ENCODE assay signal across 18 mouse cellular contexts in the genomic region with DNA sequence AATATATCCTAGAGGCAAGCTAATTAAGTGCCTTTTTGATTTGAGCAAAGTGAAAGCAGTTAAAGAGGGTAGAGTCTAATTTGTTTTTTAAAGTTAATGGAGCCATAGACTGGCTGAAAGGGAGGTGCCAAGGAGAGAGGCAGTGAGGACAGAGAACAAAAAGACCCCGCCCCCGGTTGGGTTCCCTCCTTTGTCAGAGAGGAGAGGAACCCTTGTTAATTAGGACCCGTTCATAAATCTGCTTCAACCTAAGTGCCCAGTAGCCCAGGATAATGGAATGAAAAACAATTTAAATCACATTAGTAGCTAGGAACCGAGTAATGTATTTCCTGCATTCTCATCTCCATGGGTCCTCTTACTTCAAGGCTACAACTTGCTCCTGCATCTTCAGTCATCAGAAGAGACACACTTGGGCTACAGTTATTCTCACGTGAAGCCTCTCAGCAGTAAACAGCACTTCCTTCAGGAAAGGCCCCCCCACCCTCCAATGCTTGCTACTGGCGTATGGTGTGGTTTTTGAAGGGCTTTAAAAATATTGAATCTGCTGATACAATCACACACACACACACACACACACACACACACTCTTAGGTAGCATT. TPM values are rescaled to one million over a fixed set of nuclear protein-coding genes. Genes with fewer than 3 reads are reported as not detected.
DNase-seq lines count a peak whose midpoint lies in the region; ATAC-seq lines count a peak whose summit lies in the region.
"Had no signal": no experiment of that assay in that cellular context is flagged by ENCODE, and none has a peak within 500 bp of the region (broad histone marks: within the 10 kb centered on the region; RNA-seq: fewer than 3 reads in every experiment).

No protein-coding gene starts in this region.

- H3K4me3 ChIP-seq in hindbrain, embryonic 16.5 days (ENCODE audit: low read length), result no peak overlapping the region
- no peak overlapping the region for H3K4me3 ChIP-seq in hindbrain, embryonic 13.5 days
- no peak overlapping the region for H3K4me3 ChIP-seq in neural tube, embryonic 14.5 days (ENCODE audit: low read depth, low read length)
- H3K4me3 ChIP-seq: embryonic facial prominence, embryonic 13.5 days; heart, embryonic 12.5 days; limb, embryonic 12.5 days; liver, embryonic 15.5 days; megakaryocyte, embryonic 14.5 days had no signal

- H3K9ac ChIP-seq in hindbrain, embryonic 16.5 days (ENCODE audit: low read depth, low read length), result no peak overlapping the region
- H3K9ac ChIP-seq in hindbrain, embryonic 13.5 days, result no peak overlapping the region
- H3K9ac ChIP-seq in neural tube, embryonic 14.5 days (replicated peaks; ENCODE audit: low read depth, low read length), result no peak overlapping the region
- H3K9ac ChIP-seq: embryonic facial prominence, embryonic 13.5 days; heart, embryonic 12.5 days; limb, embryonic 12.5 days; liver, embryonic 15.5 days had no signal

- H3K9me3 ChIP-seq in hindbrain, embryonic 16.5 days (ENCODE audit: control insufficient read depth, low read length), result no peaks in the 10 kb centered on the region
- no peaks in the 10 kb centered on the region for H3K9me3 ChIP-seq in hindbrain, embryonic 13.5 days
- no peaks in the 10 kb centered on the region for H3K9me3 ChIP-seq in neural tube, embryonic 14.5 days (ENCODE audit: control insufficient read depth, low read length)
- H3K9me3 ChIP-seq: embryonic facial prominence, embryonic 13.5 days; heart, embryonic 12.5 days; limb, embryonic 12.5 days; liver, embryonic 15.5 days; megakaryocyte, embryonic 14.5 days had no signal

- no peaks in the 10 kb centered on the region for H3K27me3 ChIP-seq in hindbrain, embryonic 16.5 days (replicated peaks; ENCODE audit: control insufficient read depth, insufficient read depth, low read length)
- 0 out of 2 replicates have a peak, but pooled peaks cover 4% of the 10 kb centered on the region for H3K27me3 ChIP-seq in hindbrain, embryonic 13.5 days
- H3K27me3 ChIP-seq in neural tube, embryonic 14.5 days (ENCODE audit: control insufficient read depth, insufficient read depth, low read length), result no peaks in the 10 kb centered on the region
- H3K27me3 ChIP-seq: embryonic facial prominence, embryonic 13.5 days; heart, embryonic 12.5 days; limb, embryonic 12.5 days; liver, embryonic 15.5 days; megakaryocyte, embryonic 14.5 days had no signal

- H3K4me1 ChIP-seq in hindbrain, embryonic 16.5 days (ENCODE audit: control insufficient read depth, insufficient read depth, low read depth, low read length), result no peaks in the 10 kb centered on the region
- H3K4me1 ChIP-seq in hindbrain, embryonic 13.5 days (replicated peaks), result 0 out of 2 replicates have a peak, but pooled peaks cover 4% of the 10 kb centered on the region
- no peaks in the 10 kb centered on the region for H3K4me1 ChIP-seq in neural tube, embryonic 14.5 days (ENCODE audit: control insufficient read depth, insufficient read depth, low read length)
- H3K4me1 ChIP-seq: embryonic facial prominence, embryonic 13.5 days; liver, embryonic 15.5 days; megakaryocyte, embryonic 14.5 days had no signal

- H3K4me2 ChIP-seq in hindbrain, embryonic 16.5 days (ENCODE audit: low read length), result no peak overlapping the region
- no peak overlapping the region for H3K4me2 ChIP-seq in hindbrain, embryonic 13.5 days
- H3K4me2 ChIP-seq in neural tube, embryonic 14.5 days (ENCODE audit: low read depth, low read length), result no peak overlapping the region
- H3K4me2 ChIP-seq: embryonic facial prominence, embryonic 13.5 days; heart, embryonic 12.5 days; limb, embryonic 12.5 days; liver, embryonic 15.5 days had no signal

- no peaks in the 10 kb centered on the region for H3K36me3 ChIP-seq in hindbrain, embryonic 16.5 days (ENCODE audit: control insufficient read depth, insufficient read depth, low read length)
- no peaks in the 10 kb centered on the region for H3K36me3 ChIP-seq in hindbrain, embryonic 13.5 days
- H3K36me3 ChIP-seq in neural tube, embryonic 14.5 days (ENCODE audit: control insufficient read depth, insufficient read depth, low read length), result no peaks in the 10 kb centered on the region
- H3K36me3 ChIP-seq: embryonic facial prominence, embryonic 13.5 days; heart, embryonic 12.5 days; limb, embryonic 12.5 days; liver, embryonic 15.5 days had no signal

- H3K27ac ChIP-seq in hindbrain, embryonic 16.5 days (ENCODE audit: low read depth, low read length), result no peak overlapping the region
- H3K27ac ChIP-seq in hindbrain, embryonic 13.5 days, result no peak overlapping the region
- H3K27ac ChIP-seq in neural tube, embryonic 14.5 days (ENCODE audit: low read depth, low read length), result no peak overlapping the region
- H3K27ac ChIP-seq: embryonic facial prominence, embryonic 13.5 days; limb, embryonic 12.5 days; liver, embryonic 15.5 days had no signal

- peak; percentile 45; the same call in 1 of the 2 replicates for ATAC-seq in hindbrain, embryonic 16.5 days
- ATAC-seq in hindbrain, embryonic 13.5 days (ENCODE audit: low FRiP score), result no peak
- ATAC-seq in neural tube, embryonic 14.5 days (ENCODE audit: low read depth), result peak; percentile 86; the same call in 1 of the 2 replicates
- ATAC-seq: lung, postnatal 0 days; midbrain, embryonic 16.5 days had no signal

- 28% methylated on average over 6 of the region's 6 CpGs for WGBS in hindbrain, embryonic 16.5 days
- WGBS in hindbrain, embryonic 13.5 days, result 21% methylated on average over 6 of the region's 6 CpGs
- WGBS in neural tube, embryonic 14.5 days, result 7% methylated on average over 6 of the region's 6 CpGs

- DNase-seq in MN1 (ENCODE audit: low spot score), result peak; percentile 88
- DNase-seq in embryo, embryonic 9.5 days (ENCODE audit: extremely low spot score), result peak; percentile 10
- no peak for DNase-seq in thymus, postnatal 36 days
- DNase-seq in adrenal gland, postnatal 14 days, result no peak
- DNase-seq: cerebellum, adult 18-20 months; cerebellum, postnatal 36 days; heart, postnatal 36 days had no signal

RNA-seq across cellular contexts. Expression of a gene that starts 21.6 kb away (rescaled TPM):
- polyA plus RNA-seq in hindbrain, embryonic 16.5 days (2015; fragmentation: Nextera tagmentation; extraction: Ambion mirVana), result 3.9 and 4.4 TPM in 2 replicates
- 4.9 and 6.8 TPM in 2 replicates for polyA plus RNA-seq in hindbrain, embryonic 13.5 days (2015; fragmentation: Nextera tagmentation; extraction: Ambion mirVana)
- polyA plus RNA-seq in neural tube, embryonic 14.5 days (2014; fragmentation: Nextera tagmentation; extraction: Ambion mirVana), result 6.1 and 6.7 TPM in 2 replicates
- total RNA-seq in adrenal gland, postnatal 14 days (2021), result 4.3 and 5.8 TPM in 2 replicates
- polyA plus RNA-seq: C2C12 had no signal

Comparison
In these comparisons a context has a peak if more than half of its experiments do, and no peak if none do; other contexts are left out.
1. DNase-seq: peak in MN1 (single experiment) and embryo, embryonic 9.5 days (single experiment); none in thymus, postnatal 36 days (0 of 2) and adrenal gland, postnatal 14 days (single experiment).